Mouse (Mus musculus) heart, embryonic 10.5 days (tissue): ENCODE measurements at regions not wholly inside any gene's neighbourhood (a gene's known extent, or its start where the extent isn't known, plus 50 kb on each side); places are given as distances from the start of the nearest gene placed in this dataset.

ENCODE experiments used
- DNase-seq: peaks from one replicate; pipeline ENCODE4 v3.0.0-alpha.2; 2017; ENCODE audit warnings: low spot score
- H3K27ac ChIP-seq: fragments of 300-500 bp; sonication (generic); 2 replicates; pipeline ENCODE4 v1.5.1; 2016; ENCODE audit warnings: mild to moderate bottlenecking
- H3K27me3 ChIP-seq: fragments of 300-500 bp; sonication (generic); 2 replicates; pipeline ENCODE4 v1.6.1; 2016; ENCODE audit warnings: mild to moderate bottlenecking; ENCODE audit not compliant: poor library complexity, insufficient read depth, severe bottlenecking
- H3K36me3 ChIP-seq: fragments of 300-500 bp; sonication (generic); 2 replicates; pipeline ENCODE4 v1.6.1; 2016; ENCODE audit warnings: mild to moderate bottlenecking, moderate library complexity
- H3K4me1 ChIP-seq: fragments of 300-500 bp; sonication (generic); 2 replicates; pipeline ENCODE4 v1.6.1; 2016; ENCODE audit warnings: mild to moderate bottlenecking
- H3K4me3 ChIP-seq: fragments of 300-500 bp; sonication (generic); 2 replicates; pipeline ENCODE4 v1.5.1; 2016; ENCODE audit warnings: mild to moderate bottlenecking, moderate library complexity
- H3K9me3 ChIP-seq: fragments of 300-500 bp; sonication (generic); 2 replicates; pipeline ENCODE4 v1.6.1; 2016; ENCODE audit warnings: mild to moderate bottlenecking, moderate library complexity
- WGBS: fragments of 180-500 bp; shearing (Covaris S2); methylation state at CpG from one replicate; pipeline ENCODE4 v1.1.7; 2016; 5-methylcytosine and 5-hydroxymethylcytosine counted together

- Histone ChIP-seq H3K27ac (no peak overlapping the region), H3K9me3 (no peaks in the 10 kb centered on the region), H3K4me1 (peaks cover 6% of the 10 kb centered on the region), H3K36me3 (no peaks in the 10 kb centered on the region), H3K4me3 (no peak overlapping the region), H3K27me3 (peaks cover 94% of the 10 kb centered on the region)
- WGBS, result 89% methylated on average over 17 of the region's 17 CpGs
- no peak for DNase-seq
Observed at GRCm38 (mm10) chr15:85663757-85664431, 70.9 kb upstream of the Ppara start.

GRCm38 (mm10) chr15:85664432-85664828, 70.4 kb upstream of the Ppara start:
- no peak overlapping the region for H3K27ac ChIP-seq
- no peaks in the 10 kb centered on the region for H3K36me3 ChIP-seq
- H3K9me3 ChIP-seq, result no peaks in the 10 kb centered on the region
- no peak overlapping the region for H3K4me3 ChIP-seq
- WGBS, result 82% methylated on average over 10 of the region's 10 CpGs
- peaks cover 6% of the 10 kb centered on the region for H3K4me1 ChIP-seq
- H3K27me3 ChIP-seq, result peaks cover 94% of the 10 kb centered on the region
- no peak for DNase-seq

- WGBS, result 77% methylated on average over 12 of the region's 12 CpGs
- H3K36me3 ChIP-seq, result no peaks in the 10 kb centered on the region
- DNase-seq, result no peak
- no peak overlapping the region for H3K4me3 ChIP-seq
- no peaks in the 10 kb centered on the region for H3K9me3 ChIP-seq
- H3K27me3 ChIP-seq, result peaks cover 94% of the 10 kb centered on the region
- H3K27ac ChIP-seq, result no peak overlapping the region
- peaks cover 14% of the 10 kb centered on the region for H3K4me1 ChIP-seq
Observed at GRCm38 (mm10) chr15:85665181-85665821, 69.5 kb upstream of the Ppara start.

- Histone ChIP-seq H3K27ac (no peak overlapping the region), H3K4me1 (peaks cover 19% of the 10 kb centered on the region), H3K36me3 (no peaks in the 10 kb centered on the region), H3K9me3 (no peaks in the 10 kb centered on the region), H3K27me3 (peaks cover 94% of the 10 kb centered on the region), H3K4me3 (no peak overlapping the region)
- WGBS, result 68% methylated on average over 9 of the region's 9 CpGs
- DNase-seq, result no peak
Observed at GRCm38 (mm10) chr15:85666496-85666895, 68.3 kb upstream of the Ppara start.

GRCm38 (mm10) chr15:85667381-85667791, 67.4 kb upstream of the Ppara start:
- H3K27ac ChIP-seq, result no peak overlapping the region
- no peaks in the 10 kb centered on the region for H3K9me3 ChIP-seq
- DNase-seq, result no peak
- H3K4me3 ChIP-seq, result no peak overlapping the region
- H3K36me3 ChIP-seq, result no peaks in the 10 kb centered on the region
- 70% methylated on average over 12 of the region's 12 CpGs for WGBS
- H3K27me3 ChIP-seq, result peaks cover 94% of the 10 kb centered on the region
- peaks cover 24% of the 10 kb centered on the region for H3K4me1 ChIP-seq

- peaks cover 94% of the 10 kb centered on the region for H3K27me3 ChIP-seq
- WGBS, result 78% methylated on average over 7 of the region's 7 CpGs
- no peaks in the 10 kb centered on the region for H3K9me3 ChIP-seq
Observed at GRCm38 (mm10) chr15:85667906-85668590, 66.7 kb upstream of the Ppara start.

GRCm38 (mm10) chr15:85668871-85669651, 65.7 kb upstream of the Ppara start:
- Histone ChIP-seq H3K36me3 (no peaks in the 10 kb centered on the region), H3K9me3 (no peaks in the 10 kb centered on the region), H3K4me1 (peaks cover 24% of the 10 kb centered on the region), H3K27me3 (peaks cover 93% of the 10 kb centered on the region), H3K4me3 (no peak overlapping the region), H3K27ac (no peak overlapping the region)
- WGBS, result 59% methylated on average over 9 of the region's 9 CpGs
- DNase-seq, result no peak

More at GRCm38 (mm10) chr15:85667906-85668590, 66.7 kb upstream of the Ppara start:
- DNase-seq, result no peak
- H3K4me3 ChIP-seq, result no peak overlapping the region
- H3K36me3 ChIP-seq, result no peaks in the 10 kb centered on the region
- H3K4me1 ChIP-seq, result peaks cover 24% of the 10 kb centered on the region
- H3K27ac ChIP-seq, result no peak overlapping the region

- Histone ChIP-seq H3K4me3 (peak overlapping the region; percentile 80), H3K27me3 (peaks cover 94% of the 10 kb centered on the region), H3K27ac (no peak overlapping the region), H3K36me3 (no peaks in the 10 kb centered on the region), H3K9me3 (no peaks in the 10 kb centered on the region), H3K4me1 (peaks cover 24% of the 10 kb centered on the region)
- 34% methylated on average over 15 of the region's 15 CpGs for WGBS
- no peak for DNase-seq
Observed at GRCm38 (mm10) chr15:85669652-85670175, 65.1 kb upstream of the Ppara start.

GRCm38 (mm10) chr15:85670176-85670788, 64.5 kb upstream of the Ppara start:
- DNase-seq, result no peak
- peak overlapping the region; percentile 80 for H3K4me3 ChIP-seq
- H3K27ac ChIP-seq, result peak overlapping the region; percentile 82
- peaks cover 94% of the 10 kb centered on the region for H3K27me3 ChIP-seq
- H3K36me3 ChIP-seq, result no peaks in the 10 kb centered on the region
- no peaks in the 10 kb centered on the region for H3K9me3 ChIP-seq
- WGBS, result under 1% methylated on average over 63 of the region's 64 CpGs
- peaks cover 24% of the 10 kb centered on the region for H3K4me1 ChIP-seq

- Histone ChIP-seq H3K4me1 (peaks cover 24% of the 10 kb centered on the region), H3K27ac (peak overlapping the region; percentile 82), H3K27me3 (peaks cover 95% of the 10 kb centered on the region), H3K9me3 (no peaks in the 10 kb centered on the region), H3K36me3 (no peaks in the 10 kb centered on the region), H3K4me3 (peak overlapping the region; percentile 80)
- no peak for DNase-seq
- 2% methylated on average over 140 of the region's 141 CpGs for WGBS
Observed at GRCm38 (mm10) chr15:85670789-85671700, 63.7 kb upstream of the Ppara start.

GRCm38 (mm10) chr15:85671701-85672191, 63.0 kb upstream of the Ppara start:
- H3K27ac ChIP-seq, result peak overlapping the region; percentile 82; the same call in 1 of the 2 replicates
- DNase-seq, result no peak
- no peaks in the 10 kb centered on the region for H3K36me3 ChIP-seq
- peak overlapping the region; percentile 80 for H3K4me3 ChIP-seq
- peaks cover 24% of the 10 kb centered on the region for H3K4me1 ChIP-seq
- 3% methylated on average over 50 of the region's 50 CpGs for WGBS
- no peaks in the 10 kb centered on the region for H3K9me3 ChIP-seq
- H3K27me3 ChIP-seq, result peaks cover 96% of the 10 kb centered on the region
